Mouse (Mus musculus): ENCODE measurements at regions not wholly inside any gene's neighbourhood (a gene's known extent, or its start where the extent isn't known, plus 50 kb on each side); places are given as distances from the start of the nearest gene placed in this dataset.

GRCm38 (mm10) chr8:10905761-10906160 lies 102.5 kb downstream of the Irs2 start:
- DNase-seq, result no peak

DNA sequence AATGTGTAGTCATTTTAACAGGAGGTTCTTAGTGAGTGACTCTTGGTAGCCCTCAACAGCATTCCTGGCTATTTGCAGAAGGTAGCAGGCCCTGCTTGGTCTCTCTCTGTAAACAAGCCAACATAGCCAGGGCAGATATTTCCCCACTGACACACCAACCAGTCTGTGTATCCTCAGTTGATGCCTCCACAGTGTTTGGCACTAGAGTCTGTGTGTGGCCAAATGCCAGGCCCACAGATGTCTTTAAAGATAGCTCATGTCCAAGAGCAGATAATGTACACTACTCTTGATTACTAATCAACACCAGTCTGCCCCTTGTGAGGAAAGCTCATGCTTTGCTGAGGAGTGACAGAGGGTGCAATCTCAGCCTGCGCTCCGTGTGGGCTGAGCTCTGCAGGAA lies 104.3 kb downstream of the Irs2 start:
- no peak for DNase-seq

GRCm38 (mm10) chr8:10901954-10902353 lies 106.3 kb downstream of the Irs2 start:
- DNase-seq, result peak; percentile 91

- DNase-seq, result peak; percentile 95
These were observed 107.2 kb downstream of the Irs2 start for GRCm38 (mm10) chr8:10901014-10901413.

DNA sequence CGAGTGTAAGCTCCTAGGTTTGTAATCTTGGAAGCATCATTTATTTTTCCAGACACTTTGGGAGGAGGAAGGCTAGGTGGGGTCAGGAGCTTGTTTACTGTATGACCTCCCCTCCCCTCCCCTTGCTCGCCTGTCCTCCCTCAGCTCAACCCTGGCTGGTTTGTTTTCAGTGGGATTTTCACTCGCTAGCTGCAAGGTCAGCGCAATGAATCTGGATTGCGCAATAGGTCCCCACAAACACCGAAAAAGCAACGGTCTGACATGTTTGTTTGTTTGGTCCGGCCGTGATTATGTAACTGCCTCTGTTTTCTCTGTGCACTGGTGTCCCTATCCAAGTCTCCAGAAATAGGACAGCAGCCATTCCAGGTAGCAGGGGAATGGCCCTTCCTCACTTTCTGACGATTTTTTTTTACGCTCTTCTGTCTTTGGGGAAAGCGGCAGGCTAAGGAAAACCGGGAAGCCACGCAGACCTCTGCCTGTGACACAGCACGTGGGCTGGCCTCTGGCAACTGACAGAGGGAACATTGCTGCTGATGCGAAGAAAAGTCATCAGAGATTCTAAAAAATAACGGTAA lies 108.6 kb downstream of the Irs2 start:
- peak; percentile 96 for DNase-seq

GRCm38 (mm10) chr8:10898562-10899527 lies 109.4 kb downstream of the Irs2 start:
- peak; percentile 93 for DNase-seq

DNA sequence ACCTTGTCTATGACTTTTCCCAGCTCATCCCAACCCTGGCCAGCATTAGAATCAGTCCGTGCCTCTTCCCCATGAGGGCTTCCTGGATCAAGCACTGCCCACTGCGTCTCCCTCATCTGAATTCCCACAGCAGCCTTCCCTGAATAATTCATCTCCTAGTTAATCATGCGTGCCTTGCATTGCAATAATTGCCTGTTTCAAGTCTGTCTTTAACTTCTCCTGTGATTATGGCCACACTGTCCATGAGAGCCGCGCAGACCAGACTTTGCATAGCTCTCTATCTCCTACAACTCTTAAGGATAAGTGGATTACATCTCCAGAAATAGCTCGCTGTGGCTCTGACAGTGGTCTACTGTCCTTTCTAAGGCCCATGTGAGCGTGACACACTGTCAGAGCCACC lies 110.7 kb downstream of the Irs2 start:
- no peak for DNase-seq

GRCm38 (mm10) chr8:10895178-10895577 lies 113.1 kb downstream of the Irs2 start:
- peak; percentile 93 for DNase-seq

DNA sequence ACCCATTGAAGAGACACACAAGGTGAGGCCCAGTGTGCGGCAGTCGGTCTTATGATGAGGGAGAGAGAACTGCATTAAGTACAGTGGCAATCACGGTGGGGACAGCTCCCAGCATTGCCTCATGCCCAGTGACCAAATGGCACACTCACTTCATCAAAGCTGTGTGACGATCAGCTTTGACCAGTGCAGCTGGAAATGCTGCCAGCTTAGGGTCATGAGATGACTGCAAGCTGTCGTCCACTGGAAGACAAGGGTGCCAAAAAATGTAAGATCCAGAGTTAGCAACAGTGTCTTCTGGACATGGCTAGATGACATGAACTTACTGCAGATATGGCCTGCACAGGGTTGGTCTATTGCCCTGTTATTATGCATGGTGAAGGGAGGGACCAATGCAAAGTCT lies 114.0 kb downstream of the Irs2 start:
- no peak for DNase-seq

DNA sequence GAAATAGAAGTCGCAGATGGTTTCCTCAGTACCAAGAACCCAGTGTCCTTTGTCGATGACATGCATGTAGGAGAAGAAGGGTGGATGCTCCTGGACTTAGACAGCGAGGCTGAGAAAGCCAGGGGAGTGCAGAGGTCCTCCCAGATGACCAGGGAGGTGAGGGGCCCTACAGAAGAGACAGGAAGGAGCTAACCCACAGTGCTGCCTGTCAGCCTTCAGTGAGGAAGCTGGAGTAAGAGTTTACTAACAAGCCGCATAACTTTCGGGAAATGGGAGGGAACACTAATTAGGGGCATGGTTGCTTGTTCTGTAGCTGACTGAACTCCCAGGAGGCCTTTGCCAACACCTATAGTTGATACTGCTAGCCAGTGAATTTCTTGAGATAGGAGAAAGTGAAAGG lies 114.5 kb downstream of the Irs2 start:
- no peak for DNase-seq

DNA sequence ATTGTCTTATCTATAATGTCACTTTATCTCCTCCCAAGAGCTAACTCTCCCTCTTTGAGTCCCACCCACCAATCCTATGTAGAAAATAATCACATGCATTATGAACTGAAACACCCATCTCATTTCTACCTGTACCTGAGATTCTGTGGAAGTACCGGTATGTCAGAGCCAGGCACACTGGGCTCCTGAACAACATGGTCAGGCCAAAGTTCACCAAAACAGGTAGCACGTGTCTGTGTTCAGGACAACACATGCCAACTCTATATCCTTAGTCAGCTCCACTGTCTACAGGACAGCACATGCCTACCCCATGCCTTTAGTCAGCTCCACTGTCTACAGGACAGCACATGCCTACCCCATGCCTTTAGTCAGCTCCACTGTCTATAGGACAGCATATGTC lies 116.4 kb downstream of the Irs2 start:
- DNase-seq, result no peak

DNA sequence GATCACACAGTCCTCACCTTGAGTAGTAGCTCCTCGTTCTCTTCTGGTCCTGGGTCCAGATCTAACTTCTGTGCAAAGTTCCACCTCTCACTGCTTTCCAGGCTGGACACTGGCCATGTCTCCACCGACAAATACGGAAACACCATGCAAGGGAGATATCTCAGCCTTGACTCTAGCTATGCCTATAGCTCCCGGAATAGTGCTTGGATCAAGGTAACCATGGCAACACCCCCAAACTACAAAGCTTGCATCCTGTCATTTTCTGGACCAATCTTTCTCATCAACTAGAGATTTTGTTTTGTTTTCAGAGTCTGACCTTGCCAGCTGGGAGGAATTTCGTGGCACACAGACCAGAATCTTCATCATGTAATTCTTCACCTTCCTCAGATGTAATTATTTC lies 116.8 kb downstream of the Irs2 start:
- no peak for DNase-seq

GRCm38 (mm10) chr8:10885452-10885851 lies 122.8 kb downstream of the Irs2 start:
- DNase-seq, result no peak

DNA sequence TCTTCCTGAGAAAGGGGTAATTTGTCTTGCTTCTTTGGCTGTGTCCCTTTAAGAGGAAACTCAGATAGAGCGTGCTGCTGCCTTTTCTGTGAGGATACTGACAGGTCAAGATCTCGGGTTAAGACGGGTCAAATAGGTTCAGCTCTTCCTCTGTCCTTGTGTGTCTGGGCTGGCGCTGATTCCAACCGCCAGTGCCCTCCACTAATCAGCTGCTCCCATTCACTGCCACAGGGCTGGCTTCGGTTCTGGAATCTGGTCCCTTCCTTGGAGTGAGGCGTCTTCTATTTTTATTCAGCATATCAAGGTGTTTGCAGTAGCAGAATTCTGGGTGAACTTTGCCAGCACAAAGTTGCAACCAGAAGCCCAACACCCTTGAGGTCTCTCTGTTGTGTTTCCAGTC lies 124.8 kb downstream of the Irs2 start:
- DNase-seq, result peak; percentile 97

- peak; percentile 87 for DNase-seq
These were observed 125.9 kb downstream of the Irs2 start for GRCm38 (mm10) chr8:10882381-10882780.

GRCm38 (mm10) chr8:10879883-10880282 lies 128.4 kb downstream of the Irs2 start:
- DNase-seq, result no peak

DNA sequence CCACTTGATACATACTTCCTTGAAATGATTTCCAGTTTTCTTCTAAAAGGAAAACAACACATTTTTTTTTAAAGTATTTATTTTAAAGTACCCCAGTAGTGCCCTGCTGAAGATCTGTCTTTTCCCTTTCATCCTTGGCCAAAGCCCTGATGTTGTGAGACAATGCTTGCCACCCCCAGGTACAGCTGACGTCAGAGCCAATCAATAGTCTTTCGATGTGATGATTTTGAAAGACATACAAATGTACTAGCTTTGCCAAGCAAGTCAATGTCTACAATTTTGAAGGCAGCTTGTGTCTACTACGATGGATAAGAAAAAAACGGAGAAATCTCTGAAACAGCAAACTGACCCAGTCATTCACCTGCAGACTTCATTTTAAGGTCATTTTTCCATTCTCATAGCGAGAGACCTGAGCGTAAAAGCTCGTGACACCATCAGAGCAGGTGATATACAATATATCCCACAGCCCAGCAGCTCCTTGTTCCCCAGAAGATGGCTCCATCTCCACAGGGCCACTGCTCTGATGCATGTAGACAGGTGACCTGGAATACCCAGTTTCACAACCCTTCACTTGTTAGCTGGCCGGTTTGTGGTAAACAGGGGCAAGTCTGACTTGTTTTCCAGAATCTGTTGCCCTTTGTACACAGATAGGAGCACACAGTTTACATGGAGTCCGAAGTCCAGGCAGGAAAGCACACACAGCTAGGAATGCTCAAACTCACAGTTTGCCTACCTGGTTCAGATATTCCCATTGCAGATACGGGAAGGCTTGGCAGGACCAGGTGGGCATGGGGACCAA lies 129.0 kb downstream of the Irs2 start:
- DNase-seq, result no peak

- no peak for DNase-seq
These were observed 129.9 kb downstream of the Irs2 start for GRCm38 (mm10) chr8:10878371-10878770.

GRCm38 (mm10) chr8:10875170-10875569 lies 133.1 kb downstream of the Irs2 start:
- no peak for DNase-seq

DNA sequence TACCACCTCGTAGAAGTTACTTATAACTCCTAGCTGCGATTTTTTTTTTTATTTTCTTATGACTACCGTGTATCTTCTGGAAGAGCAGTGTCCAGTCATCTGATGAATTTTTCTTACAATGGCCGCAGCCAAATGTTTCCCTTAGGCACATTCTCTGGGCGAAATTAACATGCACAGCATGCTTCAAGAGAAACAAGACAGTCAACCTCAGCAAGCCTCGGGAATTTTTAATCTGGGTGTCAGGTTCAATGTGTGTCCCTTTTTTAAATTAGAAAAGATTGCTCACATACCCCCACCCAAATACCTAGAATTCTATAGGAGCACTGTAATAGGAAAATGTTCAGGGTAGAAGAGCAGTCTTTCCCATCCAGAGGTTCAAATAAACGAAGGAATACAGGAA lies 136.8 kb downstream of the Irs2 start:
- DNase-seq, result no peak

DNA sequence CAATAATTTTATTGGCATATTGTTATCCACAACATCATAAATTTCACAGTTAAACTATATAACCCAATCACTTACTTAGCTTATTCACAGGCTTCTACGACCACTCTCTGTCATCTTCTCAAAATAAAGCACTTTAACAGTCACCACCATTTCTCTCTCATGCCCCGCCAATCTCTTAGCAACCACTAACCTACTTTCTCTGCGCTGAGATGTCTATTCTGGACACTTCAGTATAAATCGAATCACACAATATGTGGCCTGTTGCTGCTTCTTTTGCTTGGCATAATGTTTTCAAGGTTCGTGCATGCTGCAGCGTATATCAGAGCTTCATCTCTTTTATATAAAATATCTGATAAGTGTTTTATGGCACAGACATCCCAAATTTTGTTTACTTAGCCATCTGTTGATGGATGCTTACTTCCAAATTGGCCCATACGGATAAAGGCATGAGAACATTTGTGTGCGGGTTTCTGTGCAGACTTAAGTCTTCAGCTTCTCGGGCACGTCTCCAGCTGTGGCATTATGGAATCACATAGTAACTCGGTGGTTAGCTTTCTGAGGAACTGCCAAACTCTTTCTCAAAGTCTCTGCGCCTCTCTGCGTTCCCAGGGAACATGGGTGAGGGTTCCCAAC lies 137.7 kb downstream of the Irs2 start:
- no peak for DNase-seq

- DNase-seq, result no peak
These were observed 138.4 kb downstream of the Irs2 start for GRCm38 (mm10) chr8:10869866-10870265.
